Mouse (Mus musculus) kidney, adult 2 months (tissue): Measurements from ENCODE around the gene Rpl6. TPM values are rescaled to one million over a fixed set of nuclear protein-coding genes. Genes with fewer than 3 reads are reported as not detected.

Experiments used
- DNase-seq: peaks from one replicate; pipeline ENCODE4 v3.0.0; 2021
- H3K27ac ChIP-seq: fragments of 200-500 bp; 2 replicates; pipeline ENCODE4 v1.5.1; 2012; ENCODE audit warnings: low read depth, low read length, control low read depth, inconsistent platforms; ENCODE audit not compliant: insufficient read depth
- H3K27me3 ChIP-seq: fragments of 200-500 bp; replicated peaks from 2 replicates; pipeline ENCODE4 v1.6.1; 2012; ENCODE audit warnings: mild to moderate bottlenecking, moderate library complexity, low read length, inconsistent platforms; ENCODE audit not compliant: control insufficient read depth, insufficient read depth
- H3K36me3 ChIP-seq: fragments of 200-500 bp; 2 replicates; pipeline ENCODE4 v1.6.1; 2012; ENCODE audit warnings: mild to moderate bottlenecking, moderate library complexity, low read length, inconsistent platforms; ENCODE audit not compliant: control insufficient read depth, insufficient read depth
- H3K4me1 ChIP-seq: fragments of 200-500 bp; 2 replicates; pipeline ENCODE4 v1.6.1; 2011; ENCODE audit warnings: low read length; ENCODE audit not compliant: control insufficient read depth, insufficient read depth
- H3K4me3 ChIP-seq: fragments of 200-500 bp; 2 replicates; pipeline ENCODE4 v1.5.1; 2011; ENCODE audit warnings: mild to moderate bottlenecking, low read depth, low read length, control low read depth; ENCODE audit not compliant: insufficient read depth
- CTCF ChIP-seq: fragments of 200-500 bp; conservative IDR thresholded peaks from 2 replicates; pipeline ENCODE4 v1.5.1; 2011; ENCODE audit warnings: low read depth, mild to moderate bottlenecking, control low read depth, low read length, moderate library complexity, mixed read lengths; ENCODE audit not compliant: insufficient read depth, insufficient read length
- POLR2A ChIP-seq: fragments of 200-500 bp; IDR thresholded peaks from one replicate; pipeline ENCODE4 v1.6.1; 2011; ENCODE audit warnings: low read depth, low read length, control low read depth
- WGBS: fragments of 180-500 bp; shearing (Covaris S2); methylation state at CpG from one replicate; pipeline ENCODE4 v1.1.7; 2018; 5-methylcytosine and 5-hydroxymethylcytosine counted together
- polyA plus RNA-seq: library from polyadenylated mRNA; depleted of rRNA; stranded (reverse); fragments of >200 nt; gene quantifications from 2 replicates; pipeline ENCODE4 v1.2.3, GENCODE M21; 2012

The Rpl6 gene
- polyA plus RNA-seq, 1 experiment = 281 TPM

DNA sequence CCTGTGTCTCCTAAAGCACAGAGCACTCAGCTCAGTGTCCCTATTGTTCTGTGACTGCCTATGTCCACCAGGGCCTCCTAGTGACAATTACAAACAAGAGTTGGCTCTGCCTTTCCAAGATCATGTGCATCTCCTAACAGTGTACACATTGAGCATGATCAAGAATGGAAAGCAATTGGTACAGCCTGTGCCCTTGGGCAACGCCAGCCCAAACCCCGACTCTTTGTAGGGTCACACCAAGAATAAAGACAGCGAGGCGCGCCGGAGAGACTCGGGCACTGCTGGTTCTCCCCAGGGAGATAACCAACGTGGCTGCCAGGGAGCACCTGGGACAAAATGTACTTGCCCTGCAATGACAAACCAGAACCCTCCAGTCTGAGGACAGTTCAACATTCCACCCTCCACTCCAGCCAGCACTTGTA, 16.7 kb upstream of the Rpl6 start:
- Histone ChIP-seq H3K4me3 (no peak overlapping the region), H3K4me1 (peaks cover 23% of the 10 kb centered on the region), H3K36me3 (no peaks in the 10 kb centered on the region), H3K27me3 (no peaks in the 10 kb centered on the region), H3K27ac (no peak overlapping the region)
- no peak for DNase-seq
- WGBS = 66% methylated on average over 8 of the region's 8 CpGs
- TF ChIP-seq CTCF (no peak), POLR2A (no peak)

DNA sequence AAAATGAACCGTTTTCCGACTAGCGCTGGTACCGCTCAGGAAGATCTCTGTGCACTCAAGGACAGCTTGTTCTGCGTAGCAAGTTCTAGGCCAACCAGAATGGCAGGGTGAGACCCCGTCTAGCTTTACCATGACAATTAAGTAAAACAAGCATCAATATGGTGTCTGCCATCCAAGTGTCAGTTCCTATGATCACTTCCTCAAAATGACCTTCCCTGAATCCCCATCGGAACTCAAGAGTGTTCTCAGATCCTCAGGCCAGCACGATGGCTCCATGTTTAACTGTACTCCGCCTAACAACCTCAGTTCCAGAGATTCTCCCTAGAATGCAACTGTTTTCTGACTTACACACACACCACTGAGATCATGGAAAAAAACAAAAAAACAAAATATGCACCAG, 16.0 kb upstream of the Rpl6 start:
- Histone ChIP-seq H3K4me3 (no peak overlapping the region), H3K27ac (no peak overlapping the region), H3K27me3 (no peaks in the 10 kb centered on the region), H3K36me3 (no peaks in the 10 kb centered on the region), H3K4me1 (peaks cover 23% of the 10 kb centered on the region)
- 90% methylated on average over 9 of the region's 9 CpGs for WGBS
- no peak for TF ChIP-seq POLR2A
- no peak for TF ChIP-seq CTCF
- no peak for DNase-seq

DNA sequence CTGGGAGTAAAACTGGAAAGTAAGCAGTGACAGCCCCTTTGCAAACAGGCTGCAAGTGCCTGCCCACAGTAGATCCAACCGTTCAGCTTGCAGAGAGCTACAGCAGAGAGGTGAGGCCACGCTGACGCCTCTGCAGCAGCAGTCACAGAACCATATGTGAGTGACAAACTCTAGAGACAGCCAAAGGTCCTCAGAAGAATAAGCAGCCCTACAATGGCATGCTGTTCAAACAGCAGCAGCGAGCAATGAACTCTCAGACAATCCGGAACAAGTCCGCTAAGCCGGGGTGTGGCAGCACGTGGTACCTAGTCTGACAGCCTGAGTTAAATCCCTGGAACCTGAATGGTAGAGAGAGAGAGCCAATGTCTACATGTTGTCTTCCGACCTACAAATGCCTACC, 15.1 kb upstream of the Rpl6 start:
- H3K36me3 ChIP-seq = no peaks in the 10 kb centered on the region
- WGBS = 77% methylated on average over 9 of the region's 9 CpGs
- peaks cover 23% of the 10 kb centered on the region for H3K4me1 ChIP-seq
- H3K4me3 ChIP-seq = no peak overlapping the region
- TF ChIP-seq CTCF (no peak), POLR2A (no peak)
- H3K27ac ChIP-seq = no peak overlapping the region
- no peak for DNase-seq
- H3K27me3 ChIP-seq = no peaks in the 10 kb centered on the region

DNA sequence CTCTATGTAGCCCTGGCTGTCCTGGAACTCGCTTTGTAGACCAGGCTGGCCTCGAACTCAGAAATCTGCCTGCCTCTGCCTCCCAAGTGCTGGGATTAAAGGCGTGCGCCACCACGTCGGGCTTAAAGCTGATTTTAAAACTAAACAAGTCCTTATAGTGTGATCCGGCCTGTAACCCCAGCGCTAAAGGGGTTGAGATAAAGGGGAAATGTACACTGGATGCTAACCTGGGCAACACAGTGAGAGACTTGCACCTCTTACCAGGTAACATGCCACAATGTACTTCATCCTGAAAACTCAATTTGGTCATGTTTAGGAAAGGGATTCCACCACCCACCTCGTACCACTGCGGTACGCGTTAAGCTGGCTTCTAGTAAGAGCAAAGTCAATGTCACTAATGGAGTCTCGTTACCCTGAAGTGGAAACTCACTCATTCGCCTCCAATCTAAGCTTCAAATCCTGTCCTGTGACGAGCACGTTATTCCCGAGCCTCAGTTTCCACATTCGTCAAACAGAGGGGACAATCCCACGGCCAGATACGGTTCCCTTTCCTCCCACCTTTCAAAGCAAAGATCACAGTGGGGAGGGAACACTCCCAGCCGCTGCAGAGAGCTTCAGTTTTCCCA, 14.0 kb upstream of the Rpl6 start:
- TF ChIP-seq CTCF = no peak
- TF ChIP-seq POLR2A = no peak
- no peaks in the 10 kb centered on the region for H3K27me3 ChIP-seq
- WGBS = 30% methylated on average over 21 of the region's 21 CpGs
- no peaks in the 10 kb centered on the region for H3K36me3 ChIP-seq
- H3K27ac ChIP-seq = peak overlapping the region; percentile 13; the same call in 1 of the 2 replicates
- H3K4me3 ChIP-seq = peak overlapping the region; percentile 90
- DNase-seq = no peak
- H3K4me1 ChIP-seq = peaks cover 14% of the 10 kb centered on the region

DNA sequence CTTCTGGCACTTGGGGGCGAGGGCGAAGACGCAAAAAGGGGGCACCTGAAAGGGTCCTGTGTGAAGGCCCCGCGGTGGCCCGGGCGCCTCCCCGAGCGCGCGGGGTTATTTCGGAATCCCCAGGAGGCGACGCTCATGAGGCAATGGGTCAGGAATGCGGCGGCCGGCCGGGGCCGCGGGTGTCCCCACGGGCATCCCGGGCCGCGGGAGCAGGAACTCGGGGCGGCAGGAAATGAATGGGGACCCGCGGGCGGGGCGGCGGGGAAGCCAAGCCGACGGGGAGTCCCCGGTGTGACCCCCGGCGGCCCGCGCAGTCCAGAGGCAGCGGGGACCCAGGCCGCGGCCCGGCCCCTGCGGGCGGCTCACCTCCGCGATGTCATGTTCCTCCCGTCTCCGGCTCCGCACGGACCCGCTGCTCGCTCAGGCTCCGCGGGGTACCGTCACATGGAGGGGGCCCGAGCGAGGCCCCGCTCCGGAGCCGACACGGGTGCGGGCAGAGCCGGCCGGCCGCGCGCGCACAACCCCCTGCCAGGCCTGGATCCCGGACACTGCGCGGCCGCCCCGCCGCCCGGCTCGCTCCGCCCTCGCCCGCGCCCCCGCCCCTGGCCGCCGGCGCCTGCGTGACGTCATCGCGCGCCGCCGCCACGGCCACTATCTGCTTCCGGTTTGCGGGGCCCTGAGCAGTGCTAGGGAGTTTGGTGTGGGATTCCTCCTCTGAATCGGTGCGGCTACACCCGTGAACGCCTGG, 13.3 kb upstream of the Rpl6 start, which contains the start of gene Ptpn11:
TSS of gene Ptpn11 (minus strand) at position 562 of the 748 bp plus-strand sequence.
- peak; percentile 90 for DNase-seq
- no peak for TF ChIP-seq CTCF
- TF ChIP-seq POLR2A = peak; percentile 74

DNA sequence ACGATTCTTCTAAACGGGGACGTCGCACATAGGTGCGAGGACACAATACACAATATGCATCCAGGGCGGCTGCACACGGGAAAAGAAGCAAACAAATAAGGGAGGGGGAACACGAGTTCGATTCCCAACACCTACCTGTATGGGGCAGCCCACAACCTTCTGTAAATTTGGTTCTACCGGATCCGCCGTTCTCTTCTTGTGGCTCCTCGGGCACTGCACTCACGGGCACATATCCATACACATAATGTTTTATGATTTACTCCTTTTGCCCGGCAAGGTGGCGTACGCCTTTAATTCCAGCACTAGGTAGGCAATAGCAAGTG, 12.7 kb upstream of the Rpl6 start:
- Histone ChIP-seq H3K36me3 (no peaks in the 10 kb centered on the region), H3K4me1 (peaks cover 12% of the 10 kb centered on the region; the same call in 1 of the 2 replicates), H3K27me3 (no peaks in the 10 kb centered on the region), H3K4me3 (peak overlapping the region; percentile 86), H3K27ac (peak overlapping the region; percentile 51; the same call in 1 of the 2 replicates)
- no peak for DNase-seq
- TF ChIP-seq CTCF = no peak
- 10% methylated on average over 17 of the region's 17 CpGs for WGBS

More for the DNA sequence above, 13.3 kb upstream of the Rpl6 start, which contains the start of gene Ptpn11:
- Histone ChIP-seq H3K4me3 (peak within 1 kb of the TSS; percentile 90), H3K36me3 (no peaks in the 10 kb centered on the region), H3K4me1 (peaks cover 12% of the 10 kb centered on the region; the same call in 1 of the 2 replicates), H3K27ac (peak within 1 kb of the TSS; percentile 75), H3K27me3 (no peaks in the 10 kb centered on the region)
- WGBS = under 1% methylated on average over 77 of the region's 98 CpGs

DNA sequence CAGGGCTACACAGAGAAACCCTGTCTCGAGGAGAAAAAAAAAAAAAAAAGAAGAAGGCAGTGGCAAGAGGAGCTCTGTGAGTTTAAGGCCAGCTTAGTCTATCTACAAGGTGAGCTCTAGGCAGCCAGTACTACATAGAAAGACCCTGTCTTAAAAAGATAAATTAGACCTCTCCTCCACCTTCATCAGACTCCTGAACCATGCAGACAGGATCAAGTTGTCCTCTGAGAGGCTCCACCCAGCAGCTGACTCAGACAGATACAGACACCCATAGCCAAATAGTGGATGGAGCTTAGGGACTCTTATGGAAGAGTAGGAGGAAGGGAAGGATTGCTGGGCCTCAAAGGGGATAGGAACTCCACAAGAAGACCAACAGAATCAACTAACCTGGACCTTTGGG, 10.1 kb upstream of the Rpl6 start:
- WGBS = 27% methylated on average over 1 of the region's 1 CpGs
- Histone ChIP-seq H3K36me3 (no peaks in the 10 kb centered on the region), H3K27me3 (no peaks in the 10 kb centered on the region), H3K4me1 (peaks cover 8% of the 10 kb centered on the region; the same call in 1 of the 2 replicates), H3K27ac (no peak overlapping the region), H3K4me3 (no peak overlapping the region)
- no peak for DNase-seq
- TF ChIP-seq CTCF (no peak), POLR2A (no peak)
